Mouse (Mus musculus): ENCODE results near the gene Iqcf3. TPM values are rescaled to one million over a fixed set of nuclear protein-coding genes. Genes with fewer than 3 reads are reported as not detected.
"Not testable (repeated sequence)": the region's sequence is repeated elsewhere in the genome, so short reads cannot be mapped to it uniquely, and the experiment has no call there.

Iqcf3 gene
- polyA plus RNA-seq, 1 experiment from 2014 or later, result not detected

GRCm38 (mm10) chr9:106519433-106519832, 42.0 kb downstream of the Iqcf3 start:
- no peak overlapping the region for H3K4me2 ChIP-seq (replicated peaks)
- 84% methylated on average over 2 of the region's 2 CpGs for WGBS

GRCm38 (mm10) chr9:106514273-106514672, 47.2 kb downstream of the Iqcf3 start, which contains the start of gene Iqcf5:
Gene Iqcf5, plus strand, starts transcription at chr9:106514573.
- no peak within 1 kb of the TSS for H3K9ac ChIP-seq
- no peak for DNase-seq (ENCODE audit: low spot score)
- no peak within 1 kb of the TSS for H3K4me2 ChIP-seq (replicated peaks)
- H3K4me1 ChIP-seq (replicated peaks; ENCODE audit: control insufficient read depth, insufficient read depth, low read length), result no peaks in the 10 kb centered on the region
- 89% methylated on average over 4 of the region's 4 CpGs for WGBS
- no peak within 1 kb of the TSS for H3K4me3 ChIP-seq (replicated peaks; ENCODE audit: low read length)
- no peak within 1 kb of the TSS for H3K27ac ChIP-seq
- no peaks in the 10 kb centered on the region for H3K9me3 ChIP-seq (ENCODE audit: control insufficient read depth, low read length)
- no peak for ATAC-seq (ENCODE audit: low FRiP score)
- no peaks in the 10 kb centered on the region for H3K27me3 ChIP-seq (ENCODE audit: control insufficient read depth, insufficient read depth, low read length)
- H3K36me3 ChIP-seq (replicated peaks; ENCODE audit: control insufficient read depth, insufficient read depth), result no peaks in the 10 kb centered on the region

More at GRCm38 (mm10) chr9:106519433-106519832, 42.0 kb downstream of the Iqcf3 start:
- ATAC-seq (ENCODE audit: low FRiP score), result no peak
- no peak overlapping the region for H3K27ac ChIP-seq
- H3K4me1 ChIP-seq (replicated peaks; ENCODE audit: control insufficient read depth, insufficient read depth, low read length), result no peaks in the 10 kb centered on the region
- H3K4me3 ChIP-seq (replicated peaks; ENCODE audit: low read length), result no peak overlapping the region
- H3K36me3 ChIP-seq (replicated peaks; ENCODE audit: control insufficient read depth, insufficient read depth), result no peaks in the 10 kb centered on the region
- H3K9me3 ChIP-seq (ENCODE audit: control insufficient read depth, low read length), result no peaks in the 10 kb centered on the region
- no peak for DNase-seq (ENCODE audit: low spot score)
- no peaks in the 10 kb centered on the region for H3K27me3 ChIP-seq (ENCODE audit: control insufficient read depth, insufficient read depth, low read length)
- H3K9ac ChIP-seq, result no peak overlapping the region

GRCm38 (mm10) chr9:106513566-106513965, 47.9 kb downstream of the Iqcf3 start:
- no peak for DNase-seq (ENCODE audit: low spot score)
- Histone ChIP-seq H3K27me3 (ENCODE audit: control insufficient read depth, insufficient read depth, low read length) (no peaks in the 10 kb centered on the region), H3K36me3 (replicated peaks; ENCODE audit: control insufficient read depth, insufficient read depth) (no peaks in the 10 kb centered on the region), H3K4me2 (replicated peaks) (no peak overlapping the region), H3K4me1 (replicated peaks; ENCODE audit: control insufficient read depth, insufficient read depth, low read length) (no peaks in the 10 kb centered on the region), H3K9ac (no peak overlapping the region), H3K4me3 (replicated peaks; ENCODE audit: low read length) (no peak overlapping the region), H3K27ac (no peak overlapping the region), H3K9me3 (ENCODE audit: control insufficient read depth, low read length) (no peaks in the 10 kb centered on the region)
- no peak for ATAC-seq (ENCODE audit: low FRiP score)
- 79% methylated on average over 6 of the region's 6 CpGs for WGBS

GRCm38 (mm10) chr9:106512729-106513450, 48.5 kb downstream of the Iqcf3 start:
- Histone ChIP-seq H3K4me2 (replicated peaks) (no peak overlapping the region), H3K27me3 (ENCODE audit: control insufficient read depth, insufficient read depth, low read length) (no peaks in the 10 kb centered on the region), H3K4me3 (replicated peaks; ENCODE audit: low read length) (no peak overlapping the region), H3K9ac (no peak overlapping the region), H3K27ac (no peak overlapping the region), H3K4me1 (replicated peaks; ENCODE audit: control insufficient read depth, insufficient read depth, low read length) (no peaks in the 10 kb centered on the region), H3K36me3 (replicated peaks; ENCODE audit: control insufficient read depth, insufficient read depth) (no peaks in the 10 kb centered on the region), H3K9me3 (ENCODE audit: control insufficient read depth, low read length) (no peaks in the 10 kb centered on the region)
- ATAC-seq (ENCODE audit: low FRiP score) (no peak), DNase-seq (ENCODE audit: low spot score) (no peak)
- 69% methylated on average over 13 of the region's 13 CpGs for WGBS

- 94% methylated on average over 10 of the region's 10 CpGs for WGBS
- Histone ChIP-seq H3K36me3 (replicated peaks; ENCODE audit: control insufficient read depth, insufficient read depth) (no peaks in the 10 kb centered on the region), H3K27me3 (ENCODE audit: control insufficient read depth, insufficient read depth, low read length) (no peaks in the 10 kb centered on the region), H3K4me3 (replicated peaks; ENCODE audit: low read length) (no peak overlapping the region), H3K4me2 (replicated peaks) (no peak overlapping the region), H3K27ac (no peak overlapping the region), H3K9me3 (ENCODE audit: control insufficient read depth, low read length) (no peaks in the 10 kb centered on the region), H3K9ac (no peak overlapping the region), H3K4me1 (replicated peaks; ENCODE audit: control insufficient read depth, insufficient read depth, low read length) (no peaks in the 10 kb centered on the region)
- DNase-seq (ENCODE audit: low spot score) (no peak), ATAC-seq (ENCODE audit: low FRiP score) (no peak)
Observed at GRCm38 (mm10) chr9:106509356-106509755, 52.1 kb downstream of the Iqcf3 start.

GRCm38 (mm10) chr9:106504246-106504645, 57.2 kb downstream of the Iqcf3 start:
- no peak overlapping the region for H3K27ac ChIP-seq
- no peak overlapping the region for H3K4me2 ChIP-seq (replicated peaks)
- DNase-seq (ENCODE audit: low spot score), result no peak
- no peak overlapping the region for H3K9ac ChIP-seq
- H3K27me3 ChIP-seq (ENCODE audit: control insufficient read depth, insufficient read depth, low read length), result no peaks in the 10 kb centered on the region
- H3K36me3 ChIP-seq (replicated peaks; ENCODE audit: control insufficient read depth, insufficient read depth), result no peaks in the 10 kb centered on the region
- WGBS, result 75% methylated on average over 6 of the region's 6 CpGs
- no peak overlapping the region for H3K4me3 ChIP-seq (replicated peaks; ENCODE audit: low read length)
- ATAC-seq (ENCODE audit: low FRiP score), result no peak
- no peaks in the 10 kb centered on the region for H3K9me3 ChIP-seq (ENCODE audit: control insufficient read depth, low read length)
- H3K4me1 ChIP-seq (replicated peaks; ENCODE audit: control insufficient read depth, insufficient read depth, low read length), result no peaks in the 10 kb centered on the region

GRCm38 (mm10) chr9:106501846-106502245, 59.6 kb downstream of the Iqcf3 start:
- WGBS, result 89% methylated on average over 22 of the region's 22 CpGs
- no peak overlapping the region for H3K9ac ChIP-seq
- no peaks in the 10 kb centered on the region for H3K9me3 ChIP-seq (ENCODE audit: control insufficient read depth, low read length)
- no peaks in the 10 kb centered on the region for H3K36me3 ChIP-seq (replicated peaks; ENCODE audit: control insufficient read depth, insufficient read depth)
- DNase-seq (ENCODE audit: low spot score) (no peak), ATAC-seq (ENCODE audit: low FRiP score) (no peak)
- no peaks in the 10 kb centered on the region for H3K27me3 ChIP-seq (ENCODE audit: control insufficient read depth, insufficient read depth, low read length)
- no peak overlapping the region for H3K4me2 ChIP-seq (replicated peaks)
- no peak overlapping the region for H3K27ac ChIP-seq
- no peaks in the 10 kb centered on the region for H3K4me1 ChIP-seq (replicated peaks; ENCODE audit: control insufficient read depth, insufficient read depth, low read length)
- no peak overlapping the region for H3K4me3 ChIP-seq (replicated peaks; ENCODE audit: low read length)

GRCm38 (mm10) chr9:106499667-106500066, 61.8 kb downstream of the Iqcf3 start, which contains the start of gene Iqcf1:
Gene Iqcf1, plus strand, starts transcription at chr9:106499967.
- 93% methylated on average over 6 of the region's 6 CpGs for WGBS
- no peak within 1 kb of the TSS for H3K27ac ChIP-seq
- no peaks in the 10 kb centered on the region for H3K9me3 ChIP-seq (ENCODE audit: control insufficient read depth, low read length)
- H3K4me2 ChIP-seq (replicated peaks), result no peak within 1 kb of the TSS
- DNase-seq (ENCODE audit: low spot score) (no peak), ATAC-seq (ENCODE audit: low FRiP score) (no peak)
- H3K4me3 ChIP-seq (replicated peaks; ENCODE audit: low read length), result no peak within 1 kb of the TSS
- H3K27me3 ChIP-seq (ENCODE audit: control insufficient read depth, insufficient read depth, low read length), result no peaks in the 10 kb centered on the region
- H3K36me3 ChIP-seq (replicated peaks; ENCODE audit: control insufficient read depth, insufficient read depth), result no peaks in the 10 kb centered on the region
- H3K4me1 ChIP-seq (replicated peaks; ENCODE audit: control insufficient read depth, insufficient read depth, low read length), result no peaks in the 10 kb centered on the region
- H3K9ac ChIP-seq, result no peak within 1 kb of the TSS

GRCm38 (mm10) chr9:106487602-106488001, 73.8 kb downstream of the Iqcf3 start:
- peaks cover 37% of the 10 kb centered on the region for H3K36me3 ChIP-seq (replicated peaks; ENCODE audit: control insufficient read depth, insufficient read depth)
- not testable (repeated sequence) for H3K9ac ChIP-seq; H3K27me3 ChIP-seq (ENCODE audit: control insufficient read depth, insufficient read depth, low read length); H3K4me1 ChIP-seq (replicated peaks; ENCODE audit: control insufficient read depth, insufficient read depth, low read length); ATAC-seq (ENCODE audit: low FRiP score); H3K9me3 ChIP-seq (ENCODE audit: control insufficient read depth, low read length); DNase-seq (ENCODE audit: low spot score); H3K4me2 ChIP-seq (replicated peaks); H3K4me3 ChIP-seq (replicated peaks; ENCODE audit: low read length); H3K27ac ChIP-seq
- WGBS, result 86% methylated on average over 6 of the region's 6 CpGs
